Mouse (Mus musculus): ENCODE results near the gene Kank2. TPM values are rescaled to one million over a fixed set of nuclear protein-coding genes. Genes with fewer than 3 reads are reported as not detected.

The Kank2 gene
- total and polyA plus RNA-seq, 3 experiments: 0.09 to 2.3 (median 0.60) TPM

DNA sequence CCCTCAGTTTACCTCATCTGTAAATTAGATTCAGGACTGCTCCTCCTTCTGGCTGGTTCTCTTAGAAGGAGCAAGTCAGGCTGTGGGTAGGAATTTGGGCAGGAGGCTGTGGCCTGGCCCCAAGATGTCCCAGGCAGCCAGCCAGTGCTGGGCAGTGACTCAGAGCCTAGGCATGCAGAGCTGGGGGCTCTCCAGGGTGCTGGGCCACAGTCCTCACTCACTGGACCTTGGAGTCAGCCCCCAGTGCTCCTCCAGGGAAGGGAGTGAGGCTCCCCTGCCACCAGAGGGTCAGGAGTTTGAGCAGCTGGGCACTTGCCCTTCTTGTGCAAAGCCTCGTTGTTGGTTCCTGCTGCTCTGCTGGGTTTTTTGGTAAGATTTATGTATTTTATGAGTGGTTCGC lies 44.5 kb downstream of the Kank2 start:
- TF ChIP-seq ELF1 (IDR thresholded peaks at IDR 0.05; ENCODE audit: low read depth, low read length): no peak
- TF ChIP-seq ETS1 (conservative IDR thresholded peaks at IDR 0.05; ENCODE audit: low read depth, low read length): no peak
- TF ChIP-seq UBTF (IDR thresholded peaks at IDR 0.05; ENCODE audit: low read depth, low read length): no peak
- TF ChIP-seq MAZ (IDR thresholded peaks at IDR 0.05; ENCODE audit: low read depth, low read length): no peak
- TF ChIP-seq TCF12 (IDR thresholded peaks at IDR 0.05; ENCODE audit: low read depth, low read length): no peak
- TF ChIP-seq NRF1 (IDR thresholded peaks at IDR 0.05; ENCODE audit: low read depth, low read length): no peak
- TF ChIP-seq MYC (IDR thresholded peaks at IDR 0.05; ENCODE audit: low read depth, low read length): no peak
- TF ChIP-seq TBP (conservative IDR thresholded peaks at IDR 0.05; ENCODE audit: low read depth, low read length): no peak
- no peak for TF ChIP-seq MEF2A (IDR thresholded peaks at IDR 0.05; ENCODE audit: borderline replicate concordance, low read depth, low read length)
- no peak for TF ChIP-seq HCFC1 (IDR thresholded peaks at IDR 0.05; ENCODE audit: low read depth, low read length)
- TF ChIP-seq SIN3A (IDR thresholded peaks at IDR 0.05; ENCODE audit: low read length): no peak
- no peak for TF ChIP-seq IRF4 (IDR thresholded peaks at IDR 0.05; ENCODE audit: low read depth, low read length)
- no peak for TF ChIP-seq EP300 (IDR thresholded peaks at IDR 0.05; ENCODE audit: low read length)
- TF ChIP-seq CTCF (conservative IDR thresholded peaks at IDR 0.05 in 1 of 2, IDR thresholded peaks at IDR 0.05 in 1 of 2; ENCODE audit: low read depth in 2 of 2, low read length in 2 of 2): no peak
- no peak for TF ChIP-seq GABPA (IDR thresholded peaks at IDR 0.05; ENCODE audit: insufficient replicate concordance, low read depth, low read length)
- no peak for TF ChIP-seq E2F4 (IDR thresholded peaks at IDR 0.05; ENCODE audit: insufficient replicate concordance, low read depth, low read length)
- no peak for TF ChIP-seq USF2 (conservative IDR thresholded peaks at IDR 0.05; ENCODE audit: low read depth, low read length)
- no peak for TF ChIP-seq BHLHE40 (IDR thresholded peaks at IDR 0.05; ENCODE audit: low read depth, low read length)
- Histone ChIP-seq H3K27ac (ENCODE audit: insufficient read depth, low read depth) (no peak overlapping the region), H3K27me3 (replicated peaks) (no peaks in the 10 kb centered on the region), H3K4me2 (ENCODE audit: insufficient read depth, low read depth, poor library complexity, severe bottlenecking) (no peak overlapping the region), H3K4me1 (ENCODE audit: control insufficient read depth in 1 of 2, insufficient read depth in 2 of 2) (peaks cover 4 to 36% of the 10 kb centered on the region in 2 experiments), H3K9ac (ENCODE audit: insufficient read depth, low read depth) (no peak overlapping the region), H3K79me2 (replicated peaks; ENCODE audit: control insufficient read depth, extremely low read depth, insufficient read depth, poor library complexity, severe bottlenecking) (peaks cover 6% of the 10 kb centered on the region; the same call in 1 of the 2 replicates), H3K9me3 (replicated peaks; ENCODE audit: low read length) (no peaks in the 10 kb centered on the region), H3K36me3 (replicated peaks in 1 of 2; ENCODE audit: control insufficient read depth in 1 of 2, insufficient read depth in 1 of 2, low read length in 1 of 2) (peaks cover 16 to 74% of the 10 kb centered on the region in 2 experiments), H3K4me3 (replicated peaks in 1 of 3; ENCODE audit: low read depth in 2 of 3, low read length in 2 of 3, poor library complexity in 1 of 3) (no peak overlapping the region)
- dilution Hi-C loops (cut with MboI; ENCODE audit: extremely low pct_ligation_motif_present, extremely low pct_unique_long_range_greater_than_20kb, low sequenced_read_pairs) (no loop called here), in situ Hi-C loops (cut with MboI; ENCODE audit: low pct_ligation_motif_present, low pct_unique_long_range_greater_than_20kb, low sequenced_read_pairs) (no loop called here)
- no peak for DNase-seq (ENCODE audit: extremely low read depth)

GRCm38 (mm10) chr9:21752252-21752792 lies 46.2 kb downstream of the Kank2 start:
- Histone ChIP-seq H3K4me2 (ENCODE audit: insufficient read depth, low read depth, poor library complexity, severe bottlenecking) (no peak overlapping the region), H3K4me1 (ENCODE audit: control insufficient read depth in 1 of 2, insufficient read depth in 2 of 2) (peaks cover 0 to 20% of the 10 kb centered on the region in 2 experiments; a peak in 2 of 4 replicates), H3K27ac (ENCODE audit: insufficient read depth, low read depth) (no peak overlapping the region), H3K9me3 (replicated peaks; ENCODE audit: low read length) (no peaks in the 10 kb centered on the region), H3K4me3 (replicated peaks in 1 of 3; ENCODE audit: low read depth in 2 of 3, low read length in 2 of 3, poor library complexity in 1 of 3) (no peak overlapping the region), H3K27me3 (replicated peaks) (no peaks in the 10 kb centered on the region), H3K79me2 (replicated peaks; ENCODE audit: control insufficient read depth, extremely low read depth, insufficient read depth, poor library complexity, severe bottlenecking) (no peaks in the 10 kb centered on the region), H3K9ac (ENCODE audit: insufficient read depth, low read depth) (no peak overlapping the region), H3K36me3 (replicated peaks in 1 of 2; ENCODE audit: control insufficient read depth in 1 of 2, insufficient read depth in 1 of 2, low read length in 1 of 2) (peaks cover 28 to 83% of the 10 kb centered on the region in 2 experiments)
- TF ChIP-seq CHD2 (IDR thresholded peaks at IDR 0.05; ENCODE audit: low read length): no peak
- TF ChIP-seq MAZ (IDR thresholded peaks at IDR 0.05; ENCODE audit: low read depth, low read length): no peak
- no peak for TF ChIP-seq UBTF (IDR thresholded peaks at IDR 0.05; ENCODE audit: low read depth, low read length)
- TF ChIP-seq MAFK (IDR thresholded peaks at IDR 0.05; ENCODE audit: insufficient replicate concordance, low read length): no peak
- no peak for TF ChIP-seq MEF2A (IDR thresholded peaks at IDR 0.05; ENCODE audit: borderline replicate concordance, low read depth, low read length)
- TF ChIP-seq ELF1 (IDR thresholded peaks at IDR 0.05; ENCODE audit: low read depth, low read length): no peak
- TF ChIP-seq NELFE (IDR thresholded peaks at IDR 0.05; ENCODE audit: low read depth, low read length): no peak
- TF ChIP-seq POLR2AphosphoS2 (IDR thresholded peaks at IDR 0.05; ENCODE audit: low read depth, low read length): no peak
- no peak for TF ChIP-seq TBP (conservative IDR thresholded peaks at IDR 0.05; ENCODE audit: low read depth, low read length)
- TF ChIP-seq MYC (IDR thresholded peaks at IDR 0.05; ENCODE audit: low read depth, low read length): no peak
- TF ChIP-seq PAX5 (IDR thresholded peaks at IDR 0.05; ENCODE audit: low read length): no peak
- TF ChIP-seq POLR2A (IDR thresholded peaks at IDR 0.05; ENCODE audit: low read depth, low read length): no peak
- TF ChIP-seq USF2 (conservative IDR thresholded peaks at IDR 0.05; ENCODE audit: low read depth, low read length): no peak
- no peak for TF ChIP-seq MXI1 (IDR thresholded peaks at IDR 0.05; ENCODE audit: low read depth, low read length)
- no peak for TF ChIP-seq E2F4 (IDR thresholded peaks at IDR 0.05; ENCODE audit: insufficient replicate concordance, low read depth, low read length)
- TF ChIP-seq USF1 (IDR thresholded peaks at IDR 0.05; ENCODE audit: low read depth, low read length): no peak
- no peak for TF ChIP-seq GABPA (IDR thresholded peaks at IDR 0.05; ENCODE audit: insufficient replicate concordance, low read depth, low read length)
- dilution Hi-C loops (cut with MboI; ENCODE audit: extremely low pct_ligation_motif_present, extremely low pct_unique_long_range_greater_than_20kb, low sequenced_read_pairs) (no loop called here), in situ Hi-C loops (cut with MboI; ENCODE audit: low pct_ligation_motif_present, low pct_unique_long_range_greater_than_20kb, low sequenced_read_pairs) (no loop called here)
- no peak for DNase-seq (ENCODE audit: extremely low read depth)
